Mouse (Mus musculus) retina, embryonic 14.5 days (tissue): ENCODE measurements around the gene Pcf11.

Experiments used
- DNase-seq: peaks from one replicate; pipeline ENCODE4 v3.0.0-alpha.2; 2015; ENCODE audit warnings: low spot score

Pcf11 gene

DNA sequence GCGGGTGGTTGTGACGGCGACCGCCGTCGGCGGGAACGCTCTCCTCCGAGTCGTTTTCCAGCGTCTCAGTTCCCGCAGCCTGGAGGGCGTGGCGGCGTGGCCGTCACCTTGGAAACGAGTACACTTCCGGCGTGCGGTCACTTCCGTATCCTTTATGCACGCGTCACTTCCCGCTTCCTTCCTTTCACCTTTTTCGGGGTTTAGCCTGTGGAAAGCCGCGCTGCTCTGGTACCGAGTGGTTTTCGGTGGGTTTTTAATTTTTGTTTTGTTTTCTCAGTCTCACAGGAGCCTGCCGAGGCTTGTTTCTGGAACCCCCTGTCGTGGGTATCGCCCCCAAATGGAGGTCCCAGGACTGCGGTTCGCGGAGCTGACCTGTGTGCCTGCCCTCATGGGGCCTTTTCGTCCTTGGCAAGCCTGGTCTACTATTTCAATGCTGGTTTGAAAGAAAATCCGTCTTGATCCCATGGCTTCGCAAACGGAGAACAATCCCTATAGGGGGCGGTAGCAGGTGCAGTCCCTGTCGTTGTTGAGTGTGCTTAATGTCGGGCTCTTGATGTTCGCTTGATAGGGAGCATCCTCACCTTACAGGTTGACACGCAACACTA lies 32.6 kb downstream of the Pcf11 start, which contains the start of gene Ankrd42:
TSS of gene Ankrd42 (minus strand) at position 122 of the 605 bp plus-strand sequence.
- DNase-seq, result peak; percentile 94

DNA sequence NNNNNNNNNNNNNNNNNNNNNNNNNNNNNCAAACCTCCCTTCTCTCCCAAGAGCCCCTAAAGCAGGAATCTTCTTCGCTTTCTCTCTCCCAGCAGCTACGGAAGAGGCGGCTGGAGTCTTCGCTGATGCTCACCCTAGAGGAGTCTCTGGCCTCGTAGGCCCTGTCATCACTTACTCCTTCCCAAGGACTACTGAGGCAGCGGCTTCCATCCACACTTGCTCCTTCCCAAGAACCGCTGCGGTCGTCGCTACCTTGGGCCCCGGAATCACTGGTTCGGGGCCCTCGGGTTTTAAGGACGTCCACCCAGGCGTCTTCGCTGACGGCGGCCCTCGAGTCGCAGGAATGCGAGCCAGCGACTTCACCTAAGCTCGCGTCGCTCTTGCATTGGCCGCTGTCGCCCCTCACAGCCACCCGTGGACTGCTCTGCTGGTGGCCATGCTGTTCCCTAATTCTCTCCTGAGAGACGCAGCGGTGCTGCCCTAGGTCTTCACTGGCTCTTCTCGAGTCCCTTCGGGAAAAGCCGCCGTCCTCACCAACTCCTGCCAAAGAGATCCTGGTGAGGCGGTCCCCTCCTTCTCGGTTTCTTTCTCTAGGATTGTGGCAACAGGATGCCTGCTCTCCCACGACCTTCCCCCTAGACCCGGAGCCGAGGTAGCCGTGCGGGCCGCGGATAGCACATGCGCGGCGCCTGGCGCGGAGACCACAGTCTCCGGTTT lies 33.3 kb downstream of the Pcf11 start:
- peak; percentile 32 for DNase-seq

DNA sequence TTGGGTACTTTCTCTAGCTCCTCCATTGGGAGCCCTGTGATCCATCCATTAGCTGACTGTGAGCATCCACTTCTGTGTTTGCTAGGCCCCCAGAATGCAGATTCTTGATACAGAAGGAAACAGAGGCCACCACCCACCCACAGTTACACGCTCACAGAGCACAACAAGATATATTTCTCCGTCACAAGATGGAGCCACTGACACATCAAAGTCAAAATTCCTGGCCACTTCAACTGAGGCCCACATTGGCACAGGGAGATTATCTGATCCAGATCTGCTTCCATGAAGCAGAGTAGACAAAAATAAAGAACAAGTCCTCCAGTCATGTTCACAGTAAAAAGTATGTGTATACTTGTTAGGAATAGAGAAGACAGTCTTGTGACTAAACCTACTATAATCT lies 39.6 kb downstream of the Pcf11 start:
- DNase-seq, result peak; percentile 55

DNA sequence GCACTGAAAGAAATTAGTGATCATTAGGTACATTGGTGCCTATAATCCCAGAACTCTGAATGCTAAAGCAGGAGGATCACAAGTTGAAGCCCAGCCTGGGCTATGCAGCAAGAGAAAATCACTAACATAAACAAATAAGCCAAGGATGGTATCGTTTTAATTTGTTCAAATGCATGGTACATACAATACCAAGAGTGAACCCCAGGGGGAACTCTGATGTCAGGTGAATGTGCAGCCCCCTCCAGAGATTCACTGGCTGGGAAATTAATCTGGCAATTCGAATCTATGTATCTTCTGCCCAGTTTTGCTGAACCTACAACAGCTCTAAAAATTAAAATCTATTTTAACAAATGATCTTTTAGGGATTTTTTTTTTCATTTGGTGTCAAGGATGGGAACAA lies 45.2 kb downstream of the Pcf11 start:
- peak; percentile 12 for DNase-seq

DNA sequence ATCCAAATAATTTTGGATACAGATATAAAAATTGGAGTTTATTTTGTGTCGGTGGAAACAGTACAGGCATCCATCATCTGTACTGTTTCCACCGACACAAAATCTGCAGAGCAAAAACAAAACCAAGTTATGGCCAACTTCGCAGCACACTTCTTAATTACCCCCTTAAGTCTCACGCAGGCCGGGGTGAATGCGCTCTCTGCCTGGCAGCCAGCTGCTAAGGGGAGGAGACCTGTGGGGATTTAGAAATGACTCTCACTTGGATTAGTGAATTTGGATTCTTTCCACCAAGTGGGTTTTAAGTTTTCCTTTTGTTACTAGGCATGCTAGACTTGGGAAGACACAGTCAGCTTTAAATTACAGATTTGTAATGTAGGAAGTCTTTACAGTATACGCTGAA lies 58.9 kb downstream of the Pcf11 start:
- no peak for DNase-seq

DNA sequence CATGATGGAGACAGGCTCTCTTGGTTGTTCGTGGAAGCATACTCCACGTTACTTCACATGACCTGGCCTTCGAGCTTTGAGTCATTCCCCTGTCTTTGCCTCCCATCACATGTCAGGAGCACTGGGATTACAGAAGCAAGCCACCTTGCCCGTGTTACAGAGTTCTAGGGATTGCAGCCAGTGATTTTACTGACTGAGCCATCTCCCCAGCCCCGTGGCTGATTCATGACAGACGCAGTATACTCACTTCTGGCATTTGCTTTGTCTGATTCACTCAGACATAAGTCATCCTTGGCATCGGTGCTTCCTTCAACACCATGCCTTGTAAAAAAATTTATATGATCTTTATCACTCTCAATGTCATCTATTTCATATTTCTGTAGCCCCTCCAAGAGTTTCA lies 64.8 kb downstream of the Pcf11 start:
- DNase-seq, result no peak
